17 mouse cellular contexts compared by ENCODE assay signal in the genomic region with DNA sequence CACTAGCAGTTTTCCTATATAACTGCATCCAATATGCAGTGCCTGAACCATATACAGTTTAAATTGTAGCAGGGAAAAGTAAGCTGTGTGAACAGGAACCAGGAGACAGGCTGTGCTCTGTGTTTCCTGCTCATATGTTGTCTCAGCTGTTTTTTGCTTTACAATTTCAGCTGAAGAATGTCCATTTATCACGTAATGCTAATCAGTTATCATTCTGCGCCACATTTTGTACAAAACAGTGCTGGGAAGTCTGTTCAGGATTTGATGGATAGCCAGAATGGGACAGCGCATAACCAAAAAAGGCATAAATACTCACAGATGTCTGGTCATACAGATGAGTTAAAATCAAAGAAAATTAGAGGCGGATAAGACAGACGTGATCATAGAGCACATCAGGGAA.
DNase-seq lines count a peak whose midpoint lies in the region; ATAC-seq and TF ChIP-seq lines count a peak whose summit lies in the region.
"Had no signal": no experiment of that assay in that cellular context is flagged by ENCODE, and none has a peak within 500 bp of the region (broad histone marks: within the 10 kb centered on the region; RNA-seq: fewer than 3 reads in every experiment).

No protein-coding gene starts in this region.

- peak; percentile 61 for DNase-seq in embryonic facial prominence, embryonic 14.5 days (ENCODE audit: low spot score)
- DNase-seq in embryonic facial prominence, embryonic 10.5 days (ENCODE audit: low spot score), result no peak
- no peak for DNase-seq in kidney, postnatal 10 days
- DNase-seq in lung, postnatal 0 days (ENCODE audit: low spot score), result peak; percentile 5
- no peak for DNase-seq in lung, adult 18-20 months
- DNase-seq in stomach, postnatal 0 days (ENCODE audit: low spot score), result no peak
- DNase-seq in spleen, postnatal 36 days (ENCODE audit: low spot score in 2 of 2), result no peak
- DNase-seq: cerebellum, adult 11-12 months; heart, adult 18-20 months; liver, embryonic 13.5 days; right cerebral cortex, postnatal 14 days; thymus, adult 18-20 months had no signal

- H3K4me1 ChIP-seq in embryonic facial prominence, embryonic 14.5 days (ENCODE audit: control insufficient read depth, insufficient read depth, low read length), result no peaks in the 10 kb centered on the region; the same call in 1 of the 2 replicates
- no peaks in the 10 kb centered on the region for H3K4me1 ChIP-seq in embryonic facial prominence, embryonic 10.5 days
- H3K4me1 ChIP-seq in kidney, embryonic 15.5 days, result 0 out of 2 replicates have a peak, but pooled peaks cover 3% of the 10 kb centered on the region
- H3K4me1 ChIP-seq in lung, postnatal 0 days (ENCODE audit: insufficient read depth, low read depth, low read length), result no peaks in the 10 kb centered on the region
- no peaks in the 10 kb centered on the region for H3K4me1 ChIP-seq in stomach, postnatal 0 days (replicated peaks; ENCODE audit: control insufficient read depth, insufficient read depth)
- H3K4me1 ChIP-seq: liver, embryonic 13.5 days; neural tube, embryonic 12.5 days had no signal

- no peaks in the 10 kb centered on the region for H3K36me3 ChIP-seq in embryonic facial prominence, embryonic 14.5 days (ENCODE audit: control insufficient read depth, insufficient read depth, low read length)
- H3K36me3 ChIP-seq in embryonic facial prominence, embryonic 10.5 days (replicated peaks), result no peaks in the 10 kb centered on the region
- H3K36me3 ChIP-seq in kidney, embryonic 15.5 days, result no peaks in the 10 kb centered on the region
- no peaks in the 10 kb centered on the region for H3K36me3 ChIP-seq in lung, postnatal 0 days (ENCODE audit: insufficient read depth, low read length)
- no peaks in the 10 kb centered on the region for H3K36me3 ChIP-seq in stomach, postnatal 0 days (ENCODE audit: control insufficient read depth, insufficient read depth, low read length)
- H3K36me3 ChIP-seq: liver, embryonic 13.5 days; neural tube, embryonic 12.5 days had no signal

- no peak overlapping the region for H3K27ac ChIP-seq in embryonic facial prominence, embryonic 14.5 days (replicated peaks; ENCODE audit: low read depth, low read length)
- no peak overlapping the region for H3K27ac ChIP-seq in embryonic facial prominence, embryonic 10.5 days (replicated peaks)
- 0 out of 2 replicates have a peak overlapping the region, but pooled peaks have one; percentile 30 for H3K27ac ChIP-seq in kidney, embryonic 15.5 days
- H3K27ac ChIP-seq in lung, postnatal 0 days (ENCODE audit: low read length), result no peak overlapping the region
- no peak overlapping the region for H3K27ac ChIP-seq in stomach, postnatal 0 days (replicated peaks)
- H3K27ac ChIP-seq: hindbrain, postnatal 0 days; liver, embryonic 13.5 days; neural tube, embryonic 12.5 days had no signal

- H3K9me3 ChIP-seq in embryonic facial prominence, embryonic 14.5 days (ENCODE audit: control insufficient read depth, low read length), result no peaks in the 10 kb centered on the region
- H3K9me3 ChIP-seq in embryonic facial prominence, embryonic 10.5 days, result no peaks in the 10 kb centered on the region
- no peaks in the 10 kb centered on the region for H3K9me3 ChIP-seq in kidney, embryonic 15.5 days (replicated peaks)
- H3K9me3 ChIP-seq in lung, postnatal 0 days (ENCODE audit: low read length), result no peaks in the 10 kb centered on the region
- H3K9me3 ChIP-seq in stomach, postnatal 0 days (ENCODE audit: control insufficient read depth, low read length), result no peaks in the 10 kb centered on the region
- H3K9me3 ChIP-seq: liver, embryonic 13.5 days; neural tube, embryonic 12.5 days had no signal

- no peak for TF ChIP-seq EP300 in lung, postnatal 0 days (IDR thresholded peaks at IDR 0.05)
- TF ChIP-seq EP300 in stomach, postnatal 0 days (optimal IDR thresholded peaks at IDR 0.05), result no peak

- TF ChIP-seq CTCF in lung, postnatal 0 days (IDR thresholded peaks at IDR 0.05), result no peak
- TF ChIP-seq CTCF in stomach, postnatal 0 days (IDR thresholded peaks at IDR 0.05; ENCODE audit: low read depth), result no peak

- no peak overlapping the region for H3K4me2 ChIP-seq in embryonic facial prominence, embryonic 14.5 days (ENCODE audit: low read depth, low read length)
- H3K4me2 ChIP-seq in kidney, embryonic 15.5 days, result peak overlapping the region; percentile 3; the same call in 1 of the 2 replicates
- no peak overlapping the region; the same call in 1 of the 2 replicates for H3K4me2 ChIP-seq in lung, postnatal 0 days (replicated peaks; ENCODE audit: low read depth, low read length)
- 0 out of 2 replicates have a peak overlapping the region, but pooled peaks have one; percentile 11 for H3K4me2 ChIP-seq in stomach, postnatal 0 days (replicated peaks; ENCODE audit: low read depth)
- H3K4me2 ChIP-seq: liver, embryonic 13.5 days; neural tube, embryonic 12.5 days had no signal

- ATAC-seq in embryonic facial prominence, embryonic 14.5 days (ENCODE audit: low read depth), result peak; percentile 33; the same call in 1 of the 2 replicates
- ATAC-seq in kidney, embryonic 15.5 days (replicated peaks; ENCODE audit: low FRiP score), result 0 out of 2 replicates have a peak, but pooled peaks have one; percentile 15
- ATAC-seq in lung, postnatal 0 days, result no peak
- no peak for ATAC-seq in stomach, postnatal 0 days (ENCODE audit: low FRiP score, low TSS enrichment)
- ATAC-seq: hindbrain, postnatal 0 days; Patski had no signal

- WGBS in embryonic facial prominence, embryonic 14.5 days, result 42% methylated on average over 5 of the region's 5 CpGs
- WGBS in embryonic facial prominence, embryonic 10.5 days, result 77% methylated on average over 5 of the region's 5 CpGs
- 63% methylated on average over 5 of the region's 5 CpGs for WGBS in kidney, embryonic 15.5 days
- WGBS in lung, postnatal 0 days, result 36% methylated on average over 5 of the region's 5 CpGs
- WGBS in stomach, postnatal 0 days, result 37% methylated on average over 5 of the region's 5 CpGs

- no peak overlapping the region for H3K4me3 ChIP-seq in embryonic facial prominence, embryonic 14.5 days (ENCODE audit: low read depth, low read length)
- H3K4me3 ChIP-seq in embryonic facial prominence, embryonic 10.5 days, result no peak overlapping the region
- H3K4me3 ChIP-seq in kidney, embryonic 15.5 days (replicated peaks), result no peak overlapping the region
- H3K4me3 ChIP-seq in lung, postnatal 0 days (ENCODE audit: low read depth, low read length), result no peak overlapping the region
- H3K4me3 ChIP-seq in stomach, postnatal 0 days (ENCODE audit: low read depth, low read length), result no peak overlapping the region
- H3K4me3 ChIP-seq: erythroblast, embryonic 14.5 days; liver, embryonic 13.5 days; neural tube, embryonic 12.5 days had no signal

- no peak overlapping the region for H3K9ac ChIP-seq in embryonic facial prominence, embryonic 14.5 days (ENCODE audit: low read depth, low read length)
- H3K9ac ChIP-seq in kidney, embryonic 15.5 days, result no peak overlapping the region
- H3K9ac ChIP-seq in lung, postnatal 0 days (replicated peaks; ENCODE audit: low read depth), result no peak overlapping the region
- no peak overlapping the region for H3K9ac ChIP-seq in stomach, postnatal 0 days (ENCODE audit: low read length)
- H3K9ac ChIP-seq: liver, embryonic 13.5 days; neural tube, embryonic 12.5 days had no signal

- H3K27me3 ChIP-seq in embryonic facial prominence, embryonic 14.5 days (replicated peaks; ENCODE audit: control insufficient read depth, insufficient read depth, low read length), result no peaks in the 10 kb centered on the region
- H3K27me3 ChIP-seq in embryonic facial prominence, embryonic 10.5 days (replicated peaks; ENCODE audit: low read depth, poor library complexity, severe bottlenecking), result no peaks in the 10 kb centered on the region
- H3K27me3 ChIP-seq in kidney, embryonic 15.5 days, result no peaks in the 10 kb centered on the region
- no peaks in the 10 kb centered on the region for H3K27me3 ChIP-seq in lung, postnatal 0 days (replicated peaks; ENCODE audit: insufficient read depth, low read length)
- no peaks in the 10 kb centered on the region for H3K27me3 ChIP-seq in stomach, postnatal 0 days (ENCODE audit: control insufficient read depth, insufficient read depth, low read length)
- H3K27me3 ChIP-seq: liver, embryonic 13.5 days; neural tube, embryonic 12.5 days had no signal

Comparison
In these comparisons a context has a peak if more than half of its experiments do, and no peak if none do; other contexts are left out.
1. DNase-seq: peak in embryonic facial prominence, embryonic 14.5 days (single experiment) and lung, postnatal 0 days (single experiment); none in embryonic facial prominence, embryonic 10.5 days (single experiment), kidney, postnatal 10 days (single experiment), lung, adult 18-20 months (0 of 2), stomach, postnatal 0 days (single experiment) and spleen, postnatal 36 days (0 of 2).
2. ATAC-seq: peak in embryonic facial prominence, embryonic 14.5 days (single experiment) and kidney, embryonic 15.5 days (single experiment); none in lung, postnatal 0 days (single experiment) and stomach, postnatal 0 days (single experiment).
3. H3K4me2 ChIP-seq: peak in kidney, embryonic 15.5 days (single experiment) and stomach, postnatal 0 days (single experiment); none in embryonic facial prominence, embryonic 14.5 days (single experiment) and lung, postnatal 0 days (single experiment).